Mouse (Mus musculus) neural tube, embryonic 12.5 days (tissue): ENCODE results near the gene Dcaf6. TPM values are rescaled to one million over a fixed set of nuclear protein-coding genes. Genes with fewer than 3 reads are reported as not detected.
"Not testable (repeated sequence)": the region's sequence is repeated elsewhere in the genome, so short reads cannot be mapped to it uniquely, and the experiment has no call there.

Experiments used
- ATAC-seq: fragments of 200-750 bp; cut with Nextera tagmentation; 2 replicates; pipeline ENCODE4 v1.8.0; 2017; ENCODE audit warnings: low read depth, mild to moderate bottlenecking, moderate TSS enrichment, moderate library complexity; ENCODE audit not compliant: low FRiP score
- H3K27ac ChIP-seq: fragments of 300-500 bp; sonication (generic); 2 replicates; pipeline ENCODE4 v1.5.1; 2016
- H3K27me3 ChIP-seq: fragments of 300-500 bp; sonication (generic); replicated peaks from 2 replicates; pipeline ENCODE4 v1.6.1; 2016; ENCODE audit warnings: mild to moderate bottlenecking
- H3K36me3 ChIP-seq: fragments of 300-500 bp; sonication (generic); 2 replicates; pipeline ENCODE4 v1.6.1; 2016; ENCODE audit warnings: mild to moderate bottlenecking
- H3K4me1 ChIP-seq: fragments of 300-500 bp; sonication (generic); 2 replicates; pipeline ENCODE4 v1.6.1; 2016
- H3K4me2 ChIP-seq: fragments of 300-500 bp; sonication (generic); replicated peaks from 2 replicates; pipeline ENCODE4 v1.6.1; 2016; ENCODE audit warnings: mild to moderate bottlenecking
- H3K4me3 ChIP-seq: fragments of 300-500 bp; sonication (generic); 2 replicates; pipeline ENCODE4 v1.5.1; 2016
- H3K9ac ChIP-seq: fragments of 300-500 bp; sonication (generic); 2 replicates; pipeline ENCODE4 v1.6.1; 2016; ENCODE audit warnings: mild to moderate bottlenecking
- H3K9me3 ChIP-seq: fragments of 300-500 bp; sonication (generic); 2 replicates; pipeline ENCODE4 v1.6.1; 2016; ENCODE audit warnings: mild to moderate bottlenecking
- WGBS: fragments of 180-500 bp; shearing (Covaris S2); methylation state at CpG from one replicate; pipeline ENCODE4 v1.1.7; 2016; 5-methylcytosine and 5-hydroxymethylcytosine counted together
- polyA plus RNA-seq: library from polyadenylated mRNA; unstranded; fragments of >200 nt; fragmentation: Nextera tagmentation; extraction: Ambion mirVana; gene quantifications from 2 replicates; pipeline ENCODE4 v1.2.1, GENCODE M21; 2016

Gene Dcaf6
- polyA plus RNA-seq, 1 experiment from 2014 or later: 12.6 TPM

DNA sequence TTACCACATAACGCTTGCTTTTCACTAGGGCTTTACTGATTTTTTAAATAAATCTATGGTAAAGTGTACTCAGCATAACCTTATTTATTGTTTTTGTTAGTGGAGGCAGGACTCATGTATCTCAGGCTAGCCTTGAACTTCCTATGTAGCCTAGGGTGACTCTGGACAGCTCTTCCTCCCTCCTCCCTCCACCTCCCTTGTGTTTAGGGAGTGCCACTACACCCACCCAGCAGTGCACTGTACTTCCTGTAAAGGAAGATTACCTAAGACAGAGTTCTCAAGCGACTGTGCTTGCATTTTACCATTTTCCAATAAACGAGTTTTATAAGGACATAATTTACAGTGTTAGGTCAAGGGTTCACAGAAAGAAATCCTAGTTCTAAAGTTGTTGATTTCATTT, 127.5 kb downstream of the Dcaf6 start:
- no peak overlapping the region for H3K4me2 ChIP-seq
- H3K9ac ChIP-seq: no peak overlapping the region
- no peak overlapping the region for H3K4me3 ChIP-seq
- no peaks in the 10 kb centered on the region for H3K9me3 ChIP-seq
- H3K36me3 ChIP-seq: 0 out of 2 replicates have a peak, but pooled peaks cover 4% of the 10 kb centered on the region
- H3K4me1 ChIP-seq: no peaks in the 10 kb centered on the region
- no peaks in the 10 kb centered on the region for H3K27me3 ChIP-seq
- no peak overlapping the region for H3K27ac ChIP-seq
- WGBS: 82% methylated on average over 3 of the region's 3 CpGs
- ATAC-seq: no peak

- Histone ChIP-seq H3K9ac (no peak overlapping the region), H3K4me3 (no peak overlapping the region), H3K4me2 (no peak overlapping the region), H3K36me3 (0 out of 2 replicates have a peak, but pooled peaks cover 6% of the 10 kb centered on the region), H3K27me3 (no peaks in the 10 kb centered on the region), H3K4me1 (no peaks in the 10 kb centered on the region), H3K27ac (no peak overlapping the region), H3K9me3 (no peaks in the 10 kb centered on the region)
- no peak for ATAC-seq
These were observed 129.4 kb downstream of the Dcaf6 start for GRCm38 (mm10) chr1:165330859-165331258.

GRCm38 (mm10) chr1:165328384-165329289, 131.6 kb downstream of the Dcaf6 start:
- not testable (repeated sequence) for H3K4me3 ChIP-seq, H3K4me2 ChIP-seq, H3K9me3 ChIP-seq, H3K4me1 ChIP-seq, H3K9ac ChIP-seq, H3K27ac ChIP-seq, ATAC-seq, H3K27me3 ChIP-seq
- WGBS: 95% methylated on average over 17 of the region's 17 CpGs
- peaks cover 17% of the 10 kb centered on the region for H3K36me3 ChIP-seq

DNA sequence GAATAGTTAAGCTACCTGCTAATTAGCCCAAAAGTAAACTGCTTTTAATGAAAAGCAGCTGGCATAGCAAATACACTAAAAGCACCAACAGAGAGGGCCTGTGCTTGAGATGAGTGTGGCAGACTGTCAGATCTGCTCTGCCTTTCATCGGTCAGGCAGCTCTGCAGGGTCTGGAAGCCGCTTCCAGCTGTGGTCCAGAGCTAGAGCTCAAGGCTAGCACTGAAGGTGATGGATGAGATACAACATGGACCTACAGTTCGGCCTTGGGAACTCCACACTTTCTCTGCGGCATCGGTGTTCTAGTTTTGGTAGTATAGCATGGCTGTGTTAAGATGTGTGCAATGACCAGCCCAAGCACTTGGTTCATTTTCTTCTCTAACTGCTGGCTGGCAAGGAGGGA, 132.4 kb downstream of the Dcaf6 start:
- ATAC-seq: no peak
- Histone ChIP-seq H3K4me2 (no peak overlapping the region), H3K4me1 (no peaks in the 10 kb centered on the region), H3K27ac (no peak overlapping the region), H3K9ac (no peak overlapping the region), H3K27me3 (no peaks in the 10 kb centered on the region), H3K4me3 (no peak overlapping the region), H3K9me3 (no peaks in the 10 kb centered on the region), H3K36me3 (peaks cover 25% of the 10 kb centered on the region)
- 85% methylated on average over 5 of the region's 5 CpGs for WGBS

DNA sequence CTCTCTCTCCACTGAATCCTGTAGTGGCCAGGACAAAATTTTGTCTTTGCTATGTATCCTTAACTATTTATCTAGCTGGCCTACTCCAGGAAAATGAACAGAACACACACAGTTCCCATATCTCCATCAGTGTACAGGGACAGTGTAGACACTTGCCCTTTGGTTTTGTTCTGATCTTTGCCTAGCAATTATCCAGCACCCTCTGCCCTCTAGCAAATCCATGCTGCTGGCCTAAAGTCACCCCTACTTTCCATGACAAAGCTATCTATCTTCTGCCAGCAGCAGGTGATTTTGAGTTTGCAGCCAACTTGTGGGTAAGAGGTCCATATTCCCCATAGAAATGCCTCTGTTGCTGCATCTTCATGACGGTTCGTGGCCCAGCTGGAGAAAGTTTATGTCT, 132.9 kb downstream of the Dcaf6 start:
- Histone ChIP-seq H3K4me2 (no peak overlapping the region), H3K4me3 (no peak overlapping the region), H3K4me1 (no peaks in the 10 kb centered on the region), H3K27me3 (no peaks in the 10 kb centered on the region), H3K27ac (no peak overlapping the region), H3K36me3 (peaks cover 30% of the 10 kb centered on the region), H3K9ac (no peak overlapping the region), H3K9me3 (no peaks in the 10 kb centered on the region)
- no peak for ATAC-seq
- 85% methylated on average over 2 of the region's 2 CpGs for WGBS

DNA sequence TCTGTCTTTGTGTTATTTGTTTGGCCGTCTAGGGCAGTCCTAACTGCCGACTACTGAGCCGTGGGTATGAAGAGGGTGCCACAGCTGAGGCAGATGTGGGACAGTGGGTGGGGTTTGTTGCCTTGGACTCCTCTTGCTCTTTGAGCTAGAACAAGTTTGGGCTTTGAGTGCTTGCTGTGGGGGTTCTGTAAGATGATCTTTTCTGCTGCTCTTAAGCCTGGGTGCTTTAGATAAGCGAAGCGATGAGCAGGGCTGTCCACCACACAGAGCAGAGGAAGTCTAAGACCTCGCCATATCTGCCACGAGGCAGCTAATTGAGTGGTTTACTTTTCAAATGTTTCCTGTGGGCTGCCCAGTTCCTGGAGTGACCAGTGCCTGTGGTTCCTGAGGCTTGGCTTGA, 137.3 kb downstream of the Dcaf6 start:
- Histone ChIP-seq H3K4me3 (no peak overlapping the region), H3K27me3 (no peaks in the 10 kb centered on the region), H3K27ac (no peak overlapping the region), H3K4me1 (no peaks in the 10 kb centered on the region), H3K9ac (no peak overlapping the region), H3K9me3 (no peaks in the 10 kb centered on the region), H3K36me3 (peaks cover 60% of the 10 kb centered on the region), H3K4me2 (no peak overlapping the region)
- 89% methylated on average over 7 of the region's 7 CpGs for whole genome bisulfite sequencing
- no peak for ATAC-seq

- Histone ChIP-seq H3K36me3 (peaks cover 69% of the 10 kb centered on the region), H3K4me3 (no peak overlapping the region), H3K4me2 (no peak overlapping the region), H3K4me1 (no peaks in the 10 kb centered on the region), H3K9me3 (no peaks in the 10 kb centered on the region), H3K9ac (no peak overlapping the region), H3K27ac (no peak overlapping the region), H3K27me3 (no peaks in the 10 kb centered on the region)
- WGBS: 92% methylated on average over 7 of the region's 7 CpGs
- no peak for ATAC-seq
These were observed 138.4 kb downstream of the Dcaf6 start for GRCm38 (mm10) chr1:165321891-165322290.

- Histone ChIP-seq H3K4me1 (no peaks in the 10 kb centered on the region), H3K4me2 (no peak overlapping the region), H3K9me3 (no peaks in the 10 kb centered on the region), H3K27ac (no peak overlapping the region), H3K4me3 (no peak overlapping the region), H3K9ac (no peak overlapping the region), H3K27me3 (no peaks in the 10 kb centered on the region), H3K36me3 (peaks cover 71% of the 10 kb centered on the region)
- no peak for ATAC-seq
- 91% methylated on average over 13 of the region's 13 CpGs for WGBS
These were observed 138.8 kb downstream of the Dcaf6 start for GRCm38 (mm10) chr1:165321393-165321861.

- no peak overlapping the region for H3K9ac ChIP-seq
- no peaks in the 10 kb centered on the region for H3K4me1 ChIP-seq
- H3K27me3 ChIP-seq: no peaks in the 10 kb centered on the region
- ATAC-seq: peak; percentile 79
- H3K27ac ChIP-seq: no peak overlapping the region
- no peak overlapping the region for H3K4me3 ChIP-seq
- WGBS: 36% methylated on average over 10 of the region's 10 CpGs
- peaks cover 66% of the 10 kb centered on the region for H3K36me3 ChIP-seq
- no peak overlapping the region for H3K4me2 ChIP-seq
- H3K9me3 ChIP-seq: no peaks in the 10 kb centered on the region
These were observed 139.9 kb downstream of the Dcaf6 start for GRCm38 (mm10) chr1:165320141-165320934.

DNA sequence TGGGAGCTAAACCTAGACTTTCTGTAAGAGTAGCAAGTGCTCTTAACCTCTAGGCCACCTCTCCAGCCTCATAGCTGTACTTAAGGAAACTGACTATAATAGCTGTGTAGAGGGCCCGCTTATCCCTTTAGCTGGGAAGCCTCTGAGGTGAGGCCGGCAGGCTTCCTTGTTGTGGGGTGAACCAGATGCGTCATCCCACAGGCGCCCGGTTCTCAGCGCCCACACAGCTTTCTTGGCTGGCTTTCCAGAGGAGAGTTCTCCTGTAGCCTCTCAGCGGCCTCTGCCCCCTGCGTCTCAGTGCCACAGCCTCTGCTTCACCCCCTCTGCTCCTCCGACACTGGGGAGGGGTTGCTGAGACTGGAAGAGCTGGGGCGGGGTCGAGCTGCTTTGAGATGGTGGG, 143.9 kb downstream of the Dcaf6 start:
- WGBS: 49% methylated on average over 11 of the region's 11 CpGs
- Histone ChIP-seq H3K9me3 (no peaks in the 10 kb centered on the region), H3K9ac (no peak overlapping the region), H3K4me1 (no peaks in the 10 kb centered on the region), H3K36me3 (peaks cover 54% of the 10 kb centered on the region), H3K4me3 (no peak overlapping the region), H3K27me3 (no peaks in the 10 kb centered on the region), H3K4me2 (no peak overlapping the region), H3K27ac (no peak overlapping the region)
- ATAC-seq: no peak

- Histone ChIP-seq H3K4me3 (no peak overlapping the region), H3K9me3 (no peaks in the 10 kb centered on the region), H3K9ac (no peak overlapping the region), H3K36me3 (peaks cover 55% of the 10 kb centered on the region), H3K27ac (no peak overlapping the region), H3K4me2 (no peak overlapping the region), H3K27me3 (no peaks in the 10 kb centered on the region), H3K4me1 (no peaks in the 10 kb centered on the region)
- ATAC-seq: no peak
- 89% methylated on average over 11 of the region's 11 CpGs for WGBS
These were observed 152.1 kb downstream of the Dcaf6 start for GRCm38 (mm10) chr1:165308180-165308579.

- Histone ChIP-seq H3K4me1 (peaks cover 7% of the 10 kb centered on the region; the same call in 1 of the 2 replicates), H3K27me3 (no peaks in the 10 kb centered on the region), H3K36me3 (peaks cover 31% of the 10 kb centered on the region), H3K9ac (no peak overlapping the region), H3K9me3 (no peaks in the 10 kb centered on the region), H3K27ac (no peak overlapping the region), H3K4me2 (no peak overlapping the region), H3K4me3 (no peak overlapping the region)
- ATAC-seq: no peak
- 93% methylated on average over 7 of the region's 7 CpGs for WGBS
These were observed 155.9 kb downstream of the Dcaf6 start for GRCm38 (mm10) chr1:165304341-165304740.
